Mouse (Mus musculus) lung, adult 2 months (tissue): ENCODE results near the gene Vax2.

Source experiments
- CTCF ChIP-seq: fragments of 200-500 bp; IDR thresholded peaks from 2 replicates; pipeline ENCODE4 v1.5.1; 2011; ENCODE audit warnings: mild to moderate bottlenecking, low read length, control low read depth; ENCODE audit not compliant: insufficient read depth
- POLR2A ChIP-seq: fragments of 200-500 bp; IDR thresholded peaks from 2 replicates; pipeline ENCODE4 v1.6.1; 2011; ENCODE audit warnings: low read depth, mild to moderate bottlenecking, control low read depth, low read length, borderline replicate concordance; ENCODE audit errors: extremely low read depth

DNA sequence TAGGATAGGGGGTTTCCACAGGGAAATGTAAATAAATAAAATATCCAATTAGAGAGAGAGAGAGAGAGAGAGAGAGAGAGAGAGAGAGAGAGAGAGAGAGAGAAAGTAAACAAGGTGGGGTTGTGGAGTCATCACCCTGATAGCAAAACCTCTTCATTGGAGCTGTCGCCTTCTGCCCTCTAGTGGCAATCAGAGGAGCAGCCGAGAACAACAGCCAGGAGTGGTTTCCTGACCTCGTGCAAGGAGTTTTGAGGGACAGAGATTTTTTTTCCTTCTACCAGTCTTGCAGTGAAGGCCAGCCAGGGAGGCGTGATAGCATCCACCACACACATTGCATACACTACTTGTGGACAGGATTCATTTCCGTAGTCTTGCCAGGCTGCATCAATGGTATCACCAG is 68.0 kb downstream of the Vax2 start:
- no peak for TF ChIP-seq POLR2A
- peak; percentile 82 for TF ChIP-seq CTCF
